Mouse (Mus musculus) mature B cell (primary cell): ENCODE measurements around the gene Fut11.

ENCODE experiments used
- in situ Hi-C: fragments of 300-500 bp; cut with MboI; formaldehyde crosslinking; loops from 2 replicates; pipeline ENCODE4 v1.14.3; 2019

Gene Fut11

GRCm38 (mm10) chr14:20694884-20695760 lies at the start of gene Fut11:
Gene Fut11 (plus strand): TSS chr14:20694968.
- in situ Hi-C loops: no loop called here

- in situ Hi-C loops: no loop called here
Measured at GRCm38 (mm10) chr14:20645547-20645946, 49.2 kb upstream of the Fut11 start.

- in situ Hi-C loops: no loop called here
Measured at GRCm38 (mm10) chr14:20646381-20646780, 48.4 kb upstream of the Fut11 start.

- in situ Hi-C loops: no loop called here
Measured at GRCm38 (mm10) chr14:20651000-20651399, 43.8 kb upstream of the Fut11 start.

- in situ Hi-C loops: no loop called here
Measured at GRCm38 (mm10) chr14:20651722-20652256, 43.0 kb upstream of the Fut11 start.

- in situ Hi-C loops: loop anchor here (5.0 kb wide), 1 partner anchor 78 kb away; no protein-coding TSS in a partner anchor
Measured at GRCm38 (mm10) chr14:20654690-20655421, 39.9 kb upstream of the Fut11 start.

GRCm38 (mm10) chr14:20655731-20656130 lies 39.0 kb upstream of the Fut11 start:
- in situ Hi-C loops: loop anchor here (5.0 kb wide), 1 partner anchor 78 kb away; no protein-coding TSS in a partner anchor

- in situ Hi-C loops: loop anchor here (5.0 kb wide), 1 partner anchor 79 kb away; no protein-coding TSS in a partner anchor
Measured at GRCm38 (mm10) chr14:20656361-20656760, 38.4 kb upstream of the Fut11 start, which contains the start of gene Myoz1. Gene Myoz1 (minus strand): TSS chr14:20656540.

GRCm38 (mm10) chr14:20658326-20658725 lies 36.4 kb upstream of the Fut11 start:
- in situ Hi-C loops: loop anchor here (5.0 kb wide), 1 partner anchor 81 kb away; no protein-coding TSS in a partner anchor

GRCm38 (mm10) chr14:20658902-20659301 lies 35.9 kb upstream of the Fut11 start:
- in situ Hi-C loops: loop anchor here (5.0 kb wide), 1 partner anchor 82 kb away; no protein-coding TSS in a partner anchor

GRCm38 (mm10) chr14:20659687-20660086 lies 35.1 kb upstream of the Fut11 start:
- in situ Hi-C loops: loop anchor here (5.0 kb wide), 1 partner anchor 82 kb away; no protein-coding TSS in a partner anchor

GRCm38 (mm10) chr14:20660827-20661660 lies 33.7 kb upstream of the Fut11 start:
- in situ Hi-C loops: no loop called here

GRCm38 (mm10) chr14:20661661-20662331 lies 33.0 kb upstream of the Fut11 start:
- in situ Hi-C loops: no loop called here

- in situ Hi-C loops: no loop called here
Measured at GRCm38 (mm10) chr14:20662740-20663139, 32.0 kb upstream of the Fut11 start.

- in situ Hi-C loops: no loop called here
Measured at GRCm38 (mm10) chr14:20663601-20664000, 31.2 kb upstream of the Fut11 start.

- in situ Hi-C loops: no loop called here
Measured at GRCm38 (mm10) chr14:20664436-20664835, 30.3 kb upstream of the Fut11 start.

- in situ Hi-C loops: no loop called here
Measured at GRCm38 (mm10) chr14:20667469-20667868, 27.3 kb upstream of the Fut11 start.

GRCm38 (mm10) chr14:20668154-20668810 lies 26.5 kb upstream of the Fut11 start, which contains the start of gene Synpo2l:
Gene Synpo2l (minus strand): TSS chr14:20668354.
- in situ Hi-C loops: no loop called here

- in situ Hi-C loops: no loop called here
Measured at GRCm38 (mm10) chr14:20672990-20673389, 21.8 kb upstream of the Fut11 start.

GRCm38 (mm10) chr14:20673735-20674063 lies 21.1 kb upstream of the Fut11 start:
- in situ Hi-C loops: no loop called here
